Mouse (Mus musculus) myocyte (in vitro differentiated cells): ENCODE data around the gene Ascl2. TPM values are rescaled to one million over a fixed set of nuclear protein-coding genes. Genes with fewer than 3 reads are reported as not detected.

Experiments
- H3K27me3 ChIP-seq: one replicate; pipeline ENCODE4 v1.6.1; 2011; ENCODE audit not compliant: control insufficient read depth, insufficient read depth, insufficient read length
- H3K36me3 ChIP-seq: one replicate; pipeline ENCODE4 v1.6.1; 2011; ENCODE audit not compliant: control insufficient read depth, insufficient read depth
- H3K4me2 ChIP-seq: one replicate; pipeline ENCODE4 v1.6.1; 2011; ENCODE audit warnings: low read depth, control low read depth
- H3K4me3 ChIP-seq: one replicate; pipeline ENCODE4 v1.5.1; 2011; ENCODE audit warnings: mild to moderate bottlenecking, control low read depth, moderate library complexity
- H3K79me2 ChIP-seq: one replicate; pipeline ENCODE4 v1.6.1; 2011; ENCODE audit not compliant: control insufficient read depth, insufficient read depth
- H3ac ChIP-seq: one replicate; pipeline ENCODE4 v1.6.1; 2011; ENCODE audit not compliant: control insufficient read depth, insufficient read length
- CEBPB ChIP-seq: IDR thresholded peaks from 2 replicates; pipeline ENCODE4 v1.6.1; 2011; ENCODE audit warnings: mild to moderate bottlenecking, moderate library complexity; ENCODE audit not compliant: poor library complexity, insufficient read depth, severe bottlenecking
- E2F4 ChIP-seq: IDR thresholded peaks from one replicate; pipeline ENCODE4 v1.6.1; 2011; ENCODE audit warnings: mild to moderate bottlenecking, control low read depth, moderate library complexity; ENCODE audit not compliant: insufficient read depth
- MAX ChIP-seq: IDR thresholded peaks from one replicate; pipeline ENCODE4 v1.6.1; 2011; ENCODE audit warnings: low read depth, mild to moderate bottlenecking, control low read depth
- MYOD1 ChIP-seq, 3 experiments: IDR thresholded peaks; one replicate each; pipeline ENCODE4 v1.6.1; 2011; ENCODE audit warnings: control low read depth in 2 of 3, low read depth in 2 of 3, mild to moderate bottlenecking in 2 of 3, moderate library complexity in 1 of 3; ENCODE audit not compliant: insufficient read length in 2 of 3, control insufficient read depth in 1 of 3
- MYOG ChIP-seq, 3 experiments: IDR thresholded peaks; one replicate each; pipeline ENCODE4 v1.6.1; 2011; ENCODE audit warnings: control low read depth in 2 of 3, low read depth in 2 of 3, mild to moderate bottlenecking in 2 of 3; ENCODE audit not compliant: insufficient read length in 2 of 3, control insufficient read depth in 1 of 3, insufficient read depth in 1 of 3
- POLR2A ChIP-seq: IDR thresholded peaks from one replicate; pipeline ENCODE4 v1.6.1; 2011; ENCODE audit warnings: low read depth, mild to moderate bottlenecking, control low read depth, moderate library complexity; ENCODE audit not compliant: insufficient read length
- POLR2AphosphoS2 ChIP-seq: IDR thresholded peaks from one replicate; pipeline ENCODE4 v1.6.1; 2011; ENCODE audit warnings: low read depth, control low read depth; ENCODE audit not compliant: insufficient read length
- REST ChIP-seq: IDR thresholded peaks from one replicate; pipeline ENCODE4 v1.6.1; 2011; ENCODE audit warnings: mild to moderate bottlenecking, control low read depth, moderate library complexity; ENCODE audit not compliant: insufficient read depth, insufficient read length
- SRF ChIP-seq: IDR thresholded peaks from one replicate; pipeline ENCODE4 v1.6.1; 2011; ENCODE audit warnings: low read depth; ENCODE audit not compliant: control insufficient read depth, insufficient read length
- TCF12 ChIP-seq: IDR thresholded peaks from one replicate; pipeline ENCODE4 v1.6.1; 2011; ENCODE audit warnings: mild to moderate bottlenecking, control low read depth; ENCODE audit not compliant: poor library complexity, insufficient read depth, severe bottlenecking
- TCF3 ChIP-seq: IDR thresholded peaks from one replicate; pipeline ENCODE4 v1.6.1; 2011; ENCODE audit warnings: low read depth, control low read depth; ENCODE audit not compliant: insufficient read length
- USF1 ChIP-seq: IDR thresholded peaks from one replicate; pipeline ENCODE4 v1.6.1; 2011; ENCODE audit warnings: low read depth, mild to moderate bottlenecking, control low read depth, moderate library complexity
- polyA plus RNA-seq: library from polyadenylated mRNA; unstranded; fragments of >200 nt; fragmentation: generic; extraction: Trizol; gene quantifications from one replicate; pipeline ENCODE4 v1.2.1, GENCODE M21; 2012; ENCODE audit warnings: missing spikeins

Gene Ascl2
- polyA plus RNA-seq, 1 experiment, result not detected

DNA sequence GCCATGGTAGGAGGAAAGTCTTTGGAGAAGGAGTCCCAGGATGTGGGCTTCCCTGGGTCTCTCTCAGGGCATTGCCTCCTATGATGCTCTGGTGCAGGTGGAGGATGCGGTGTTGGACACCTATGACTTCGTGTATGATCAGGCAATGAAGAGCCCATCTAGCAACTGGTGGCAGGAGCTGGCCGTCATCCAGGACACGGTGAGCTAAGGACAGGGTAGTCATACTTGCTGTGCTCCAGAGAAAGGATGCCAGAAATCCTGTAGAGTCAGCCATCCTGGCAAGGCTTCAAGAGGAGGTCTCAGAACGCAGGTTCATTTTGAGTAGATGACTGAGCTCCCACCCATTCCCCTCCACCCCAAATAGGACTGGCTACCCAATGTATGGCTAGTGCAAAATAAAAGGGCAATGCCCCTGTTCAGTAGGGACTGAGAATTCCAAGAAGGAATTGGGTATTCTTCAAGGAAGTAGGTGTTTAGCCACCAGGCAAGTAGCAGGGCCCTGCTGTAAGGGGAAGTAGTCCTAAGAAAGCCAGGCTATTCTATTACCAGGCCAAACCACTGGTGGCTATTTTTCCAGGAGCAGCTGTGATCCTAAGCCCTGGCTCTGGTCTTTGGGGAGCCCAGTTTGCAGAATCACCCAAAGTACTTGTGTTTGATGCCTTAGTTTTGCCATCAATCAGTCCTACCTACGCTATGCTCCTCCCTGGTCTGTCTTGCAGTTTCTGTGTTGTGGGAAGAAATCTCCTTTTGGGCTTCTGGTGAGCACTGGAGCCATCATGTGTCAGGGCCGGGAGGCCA is 46.0 kb upstream of the Ascl2 start:
- no peak overlapping the region for H3ac ChIP-seq
- H3K36me3 ChIP-seq, result no peaks in the 10 kb centered on the region
- TF ChIP-seq POLR2AphosphoS2, result peak; percentile 48
- no peak for TF ChIP-seq USF1
- TF ChIP-seq MYOG (IDR thresholded peaks at IDR 0.05; ENCODE audit: control insufficient read depth in 1 of 3, insufficient read depth in 1 of 3, insufficient read length in 2 of 3, low read depth in 2 of 3), result peak in 2 of 3 experiments; percentile 33 to 73
- H3K4me3 ChIP-seq, result no peak overlapping the region
- no peaks in the 10 kb centered on the region for H3K79me2 ChIP-seq
- H3K27me3 ChIP-seq, result no peaks in the 10 kb centered on the region
- H3K4me2 ChIP-seq, result peak overlapping the region; percentile 77

DNA sequence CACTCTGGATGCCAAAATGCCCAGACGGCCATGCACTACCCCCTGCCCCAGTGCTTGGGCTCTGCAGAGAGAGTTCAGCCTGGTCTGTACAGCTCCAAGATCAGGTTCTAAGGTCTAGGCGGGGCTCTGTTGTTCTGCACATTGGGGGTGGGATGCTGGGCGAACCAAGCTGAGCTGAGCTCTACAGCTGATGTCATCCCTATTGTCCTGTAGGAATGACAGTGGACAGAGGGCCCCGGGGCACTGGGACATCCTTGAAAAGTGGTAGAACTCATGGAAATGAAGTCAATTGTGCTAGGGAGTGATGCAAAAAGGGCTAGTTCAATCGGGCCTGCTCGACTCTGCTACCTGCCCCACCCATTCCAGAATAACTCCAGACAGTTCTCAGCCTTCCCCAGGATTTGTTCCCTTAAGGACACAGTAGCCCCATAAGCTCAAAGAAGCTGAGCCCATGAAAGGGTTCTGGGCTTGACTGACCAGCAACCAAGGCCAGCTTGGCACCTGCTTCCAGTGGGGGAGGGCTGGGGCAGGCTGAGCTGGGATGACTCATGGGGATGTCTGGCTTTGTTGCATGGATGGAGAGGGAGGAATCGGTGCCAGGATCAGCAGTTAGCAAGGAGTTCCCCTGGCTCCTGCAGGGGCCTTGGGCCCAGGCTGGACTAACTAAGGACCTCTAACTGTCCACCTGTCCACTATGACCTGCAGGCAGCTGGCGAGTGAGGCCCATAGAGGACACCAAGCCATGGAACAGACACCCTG is 44.5 kb upstream of the Ascl2 start:
- Histone ChIP-seq H3K27me3 (no peaks in the 10 kb centered on the region), H3ac (no peak overlapping the region), H3K36me3 (no peaks in the 10 kb centered on the region), H3K4me3 (no peak overlapping the region), H3K79me2 (no peaks in the 10 kb centered on the region), H3K4me2 (peak overlapping the region; percentile 77)
- no peak for TF ChIP-seq MAX
- TF ChIP-seq POLR2A, result peak; percentile 38
- TF ChIP-seq TCF12, result peak; percentile 76
- TF ChIP-seq CEBPB, result no peak
- no peak for TF ChIP-seq SRF
- peak; percentile 53 for TF ChIP-seq TCF3
- TF ChIP-seq E2F4, result no peak
- TF ChIP-seq POLR2AphosphoS2, result peak; percentile 43
- TF ChIP-seq REST, result no peak
- TF ChIP-seq MYOD1 (IDR thresholded peaks at IDR 0.05; ENCODE audit: control insufficient read depth in 1 of 3, insufficient read length in 2 of 3, low read depth in 2 of 3), result peak; percentile 6 to 95 (median 92)
- TF ChIP-seq USF1, result no peak
- peak; percentile 22 to 96 (median 83) for TF ChIP-seq MYOG (IDR thresholded peaks at IDR 0.05; ENCODE audit: control insufficient read depth in 1 of 3, insufficient read depth in 1 of 3, insufficient read length in 2 of 3, low read depth in 2 of 3)

DNA sequence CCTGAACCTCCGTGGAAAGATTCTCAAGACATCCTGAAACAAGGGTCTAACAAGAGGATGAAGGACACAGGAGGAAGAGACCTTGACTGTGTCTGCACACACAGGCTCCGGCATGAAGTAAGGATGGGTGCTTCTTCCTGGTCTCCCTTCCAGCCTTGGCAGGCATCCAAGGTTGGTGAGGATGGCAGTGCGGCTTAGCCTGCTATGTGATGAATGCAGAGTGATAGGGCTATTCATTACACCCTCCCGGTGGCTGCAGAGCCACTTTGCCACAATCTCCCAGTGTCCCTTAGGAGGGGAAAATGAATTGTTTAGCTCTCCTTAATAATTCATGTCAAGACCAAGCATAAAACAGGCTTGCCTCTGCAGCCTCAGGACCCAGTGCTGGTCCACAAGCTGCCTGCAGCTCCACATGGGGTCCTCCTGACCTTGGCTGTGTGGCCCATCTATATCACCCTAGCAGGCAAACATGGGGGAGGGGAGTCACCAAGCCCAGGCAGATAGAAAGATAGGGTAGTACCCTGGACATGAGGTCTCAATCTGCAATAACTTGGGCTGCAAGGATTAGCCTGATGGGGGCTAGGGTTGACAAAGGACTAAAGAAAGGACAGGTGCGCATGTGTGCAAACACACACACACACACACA is 43.3 kb upstream of the Ascl2 start:
- no peak overlapping the region for H3K4me3 ChIP-seq
- no peak overlapping the region for H3ac ChIP-seq
- H3K79me2 ChIP-seq, result no peaks in the 10 kb centered on the region
- no peak for TF ChIP-seq TCF3
- peak in 1 of 3 experiments; percentile 19 for TF ChIP-seq MYOD1 (IDR thresholded peaks at IDR 0.05; ENCODE audit: control insufficient read depth in 1 of 3, insufficient read length in 2 of 3, low read depth in 2 of 3)
- no peak for TF ChIP-seq REST
- TF ChIP-seq CEBPB, result no peak
- peak; percentile 16 for TF ChIP-seq POLR2AphosphoS2
- H3K36me3 ChIP-seq, result no peaks in the 10 kb centered on the region
- H3K27me3 ChIP-seq, result no peaks in the 10 kb centered on the region
- H3K4me2 ChIP-seq, result peak overlapping the region; percentile 19

DNA sequence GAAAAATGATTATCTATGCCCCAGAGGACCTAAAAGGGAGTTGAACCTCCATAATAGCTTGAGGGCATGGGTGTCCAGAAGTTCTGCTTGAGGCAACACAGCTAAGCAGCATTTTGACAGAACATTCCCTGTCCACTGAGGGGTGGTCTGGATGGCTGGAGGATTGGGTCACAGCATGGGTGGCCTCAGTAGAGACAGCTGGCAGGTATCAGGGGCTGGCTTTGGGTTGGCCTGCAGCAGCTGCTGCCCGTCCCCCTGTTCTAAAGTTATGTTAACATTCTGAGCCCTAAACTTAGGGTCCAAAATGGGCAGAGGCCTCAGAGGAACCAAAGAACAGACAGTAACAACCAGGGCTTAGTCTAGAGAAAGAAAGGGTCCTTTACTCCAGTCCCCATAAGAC is 42.2 kb upstream of the Ascl2 start:
- Histone ChIP-seq H3K27me3 (no peaks in the 10 kb centered on the region), H3ac (no peak overlapping the region), H3K4me2 (no peak overlapping the region), H3K79me2 (no peaks in the 10 kb centered on the region), H3K4me3 (no peak overlapping the region), H3K36me3 (no peaks in the 10 kb centered on the region)
- TF ChIP-seq MYOG (IDR thresholded peaks at IDR 0.05; ENCODE audit: control insufficient read depth in 1 of 3, insufficient read depth in 1 of 3, insufficient read length in 2 of 3, low read depth in 2 of 3), result peak in 2 of 3 experiments; percentile 76 to 89
- no peak for TF ChIP-seq CEBPB
- peak in 2 of 3 experiments; percentile 45 to 76 for TF ChIP-seq MYOD1 (IDR thresholded peaks at IDR 0.05; ENCODE audit: control insufficient read depth in 1 of 3, insufficient read length in 2 of 3, low read depth in 2 of 3)

DNA sequence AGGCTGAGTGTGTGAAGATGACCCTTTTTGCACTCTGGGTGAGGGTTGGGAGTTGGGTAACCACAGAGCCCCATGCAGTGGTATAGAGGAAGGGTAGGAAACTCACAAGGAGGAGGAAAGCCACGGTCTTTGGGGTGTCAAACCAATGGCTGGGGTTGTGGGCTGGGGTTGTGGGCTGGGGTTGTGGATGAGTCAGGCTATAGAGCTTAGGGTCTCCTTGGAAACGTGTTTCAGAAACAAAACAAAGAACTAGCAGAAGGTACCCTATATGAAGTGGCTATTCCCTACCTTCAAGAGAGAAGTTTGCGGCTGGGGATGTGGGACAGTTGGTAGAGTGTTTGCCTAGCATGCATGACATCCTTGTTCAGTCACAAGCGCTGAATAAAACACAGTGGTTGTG is 40.9 kb upstream of the Ascl2 start:
- Histone ChIP-seq H3K4me3 (no peak overlapping the region), H3K27me3 (no peaks in the 10 kb centered on the region), H3K79me2 (no peaks in the 10 kb centered on the region), H3K4me2 (peak overlapping the region; percentile 54), H3ac (no peak overlapping the region), H3K36me3 (no peaks in the 10 kb centered on the region)
- no peak for TF ChIP-seq POLR2A
- TF ChIP-seq MYOG (IDR thresholded peaks at IDR 0.05; ENCODE audit: control insufficient read depth in 1 of 3, insufficient read depth in 1 of 3, insufficient read length in 2 of 3, low read depth in 2 of 3), result no peak
- TF ChIP-seq TCF12, result no peak
- TF ChIP-seq E2F4, result no peak
- TF ChIP-seq MAX, result no peak
- no peak for TF ChIP-seq SRF
- no peak for TF ChIP-seq REST
- no peak for TF ChIP-seq CEBPB
- no peak for TF ChIP-seq TCF3
- no peak for TF ChIP-seq MYOD1 (IDR thresholded peaks at IDR 0.05; ENCODE audit: control insufficient read depth in 1 of 3, insufficient read length in 2 of 3, low read depth in 2 of 3)
- no peak for TF ChIP-seq USF1
- no peak for TF ChIP-seq POLR2AphosphoS2
